Mouse (Mus musculus): Measurements from ENCODE around the gene Urah. TPM values are rescaled to one million over a fixed set of nuclear protein-coding genes. Genes with fewer than 3 reads are reported as not detected.

Gene Urah
- total and polyA plus RNA-seq, 3 experiments = not detected

DNA sequence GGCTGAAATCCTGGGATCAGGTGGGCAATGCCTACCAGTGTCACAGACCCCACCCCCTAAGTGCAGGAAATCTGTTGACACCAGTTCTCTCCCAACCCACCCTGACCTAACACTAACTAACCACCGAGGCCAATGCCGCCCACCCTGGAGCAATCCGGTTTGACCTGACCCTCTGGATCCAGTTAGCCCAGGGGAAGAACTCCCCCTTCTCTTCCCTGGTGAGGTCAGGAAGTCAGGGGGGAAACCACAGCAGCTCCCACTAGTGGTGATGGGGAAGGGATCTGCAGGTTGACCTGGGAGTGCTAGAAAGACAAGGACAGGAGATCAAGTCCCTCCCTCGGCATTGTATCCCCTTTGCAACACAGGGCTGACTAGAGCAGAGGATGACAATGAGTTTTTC is 10.9 kb downstream of the Urah start:
- no peak for DNase-seq (ENCODE audit: low spot score)
- no peak for TF ChIP-seq CTCF (IDR thresholded peaks at IDR 0.05; ENCODE audit: low read depth, low read length)
- no peak for TF ChIP-seq POLR2AphosphoS5 (IDR thresholded peaks at IDR 0.05; ENCODE audit: insufficient replicate concordance, low read depth, low read length)
- no peak for TF ChIP-seq GATA1 (IDR thresholded peaks at IDR 0.05; ENCODE audit: borderline replicate concordance, low read length)
- no peak for TF ChIP-seq TAL1 (conservative IDR thresholded peaks at IDR 0.05; ENCODE audit: low read depth, low read length)
- no peak for TF ChIP-seq GATA2 (IDR thresholded peaks at IDR 0.05; ENCODE audit: borderline replicate concordance, low read depth, low read length)
- Histone ChIP-seq H3K27me3 (ENCODE audit: insufficient read depth, low read length) (peaks cover 48% of the 10 kb centered on the region), H3K4me3 (ENCODE audit: low read depth, low read length) (no peak overlapping the region), H3K36me3 (replicated peaks) (peaks cover 7% of the 10 kb centered on the region), H3K9me3 (replicated peaks) (no peaks in the 10 kb centered on the region), H3K4me1 (ENCODE audit: insufficient read depth, low read depth, low read length) (peaks cover 6% of the 10 kb centered on the region; the same call in 1 of the 2 replicates)
- ATAC-seq (ENCODE audit: extremely low read depth, insufficient number of reproducible peaks, low FRiP score, poor library complexity, severe bottlenecking) = no peak

DNA sequence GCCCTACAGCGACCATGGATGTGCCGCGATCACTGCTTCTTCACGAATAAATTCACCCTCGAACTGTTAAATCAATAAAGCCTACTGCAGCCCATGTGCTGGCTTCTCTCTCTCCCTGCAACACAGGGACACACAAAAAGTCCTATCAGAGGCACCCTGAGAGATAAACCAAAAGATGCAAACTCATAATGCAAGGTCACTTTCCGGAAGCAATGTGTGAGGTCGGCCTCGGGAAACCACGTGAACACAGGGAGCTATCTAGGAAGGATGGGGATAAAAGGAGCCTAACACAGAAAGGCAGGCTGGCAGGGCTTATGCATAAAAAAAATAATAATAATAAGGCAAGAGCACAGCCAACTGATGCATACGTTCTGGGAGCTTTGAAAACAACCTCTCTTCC is 11.9 kb downstream of the Urah start:
- no peak for DNase-seq (ENCODE audit: low spot score)
- H3K9me3 ChIP-seq (replicated peaks) = no peaks in the 10 kb centered on the region
- no peak overlapping the region for H3K4me3 ChIP-seq (ENCODE audit: low read depth, low read length)
- H3K4me1 ChIP-seq (ENCODE audit: insufficient read depth, low read depth, low read length) = peaks cover 6% of the 10 kb centered on the region; the same call in 1 of the 2 replicates
- TF ChIP-seq CTCF (IDR thresholded peaks at IDR 0.05; ENCODE audit: low read depth, low read length) (no peak), GATA2 (IDR thresholded peaks at IDR 0.05; ENCODE audit: borderline replicate concordance, low read depth, low read length) (no peak)
- peaks cover 42% of the 10 kb centered on the region for H3K27me3 ChIP-seq (ENCODE audit: insufficient read depth, low read length)
- peaks cover 16% of the 10 kb centered on the region for H3K36me3 ChIP-seq (replicated peaks)
- no peak for ATAC-seq (ENCODE audit: extremely low read depth, insufficient number of reproducible peaks, low FRiP score, poor library complexity, severe bottlenecking)

DNA sequence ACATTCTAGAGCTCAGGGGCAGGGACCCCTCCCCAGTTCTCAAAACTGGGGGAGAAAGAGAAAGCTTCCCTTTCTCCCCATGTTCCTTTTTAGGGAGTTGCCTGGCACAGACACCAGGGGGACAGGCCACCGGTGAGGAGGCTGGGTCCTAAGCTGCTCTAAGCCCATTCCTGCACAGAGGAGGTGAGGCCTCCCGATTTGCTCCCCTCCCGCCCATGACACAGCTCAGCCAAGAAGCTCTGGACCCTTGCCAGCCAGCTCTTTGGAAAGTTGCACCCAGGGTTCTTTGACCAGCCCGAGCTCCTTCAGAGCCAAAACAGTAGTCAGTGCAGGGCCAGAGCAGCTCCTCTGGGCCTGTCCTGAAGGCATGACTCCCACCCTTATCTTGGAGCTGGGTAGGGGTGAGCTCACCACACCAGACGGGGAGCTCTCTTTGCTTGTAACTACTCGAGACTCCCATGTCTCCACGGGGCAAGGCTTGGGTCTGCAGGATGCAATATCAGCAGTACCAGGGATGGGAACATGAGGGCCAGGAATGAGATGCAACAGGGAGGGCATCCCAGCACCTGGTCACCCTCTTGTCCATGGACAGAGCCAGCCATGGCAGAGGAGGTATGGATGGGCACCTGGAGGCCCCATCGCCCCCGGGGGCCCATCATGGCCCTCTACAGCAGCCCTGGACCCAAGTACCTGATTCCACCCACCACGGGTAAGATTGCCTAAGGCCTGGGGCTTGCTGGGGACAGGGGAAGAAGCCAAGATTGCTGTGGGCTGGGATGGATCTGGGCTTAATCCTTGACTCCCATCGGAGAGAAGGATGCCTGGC is 13.2 kb downstream of the Urah start, which contains the start of gene Odf3:
Gene Odf3, plus strand, starts transcription at position 51 of the 826 bp plus-strand sequence.
- no peak for ATAC-seq (ENCODE audit: extremely low read depth, insufficient number of reproducible peaks, low FRiP score, poor library complexity, severe bottlenecking)
- Histone ChIP-seq H3K4me3 (ENCODE audit: low read depth, low read length) (no peak within 1 kb of the TSS), H3K36me3 (replicated peaks) (peaks cover 29% of the 10 kb centered on the region), H3K4me1 (ENCODE audit: insufficient read depth, low read depth, low read length) (peaks cover 18% of the 10 kb centered on the region), H3K9me3 (replicated peaks) (no peaks in the 10 kb centered on the region), H3K27me3 (ENCODE audit: insufficient read depth, low read length) (peaks cover 37% of the 10 kb centered on the region)
- TF ChIP-seq TAL1 (conservative IDR thresholded peaks at IDR 0.05; ENCODE audit: low read depth, low read length) (no peak), CTCF (IDR thresholded peaks at IDR 0.05; ENCODE audit: low read depth, low read length) (no peak), GATA1 (IDR thresholded peaks at IDR 0.05; ENCODE audit: borderline replicate concordance, low read length) (no peak), GATA2 (IDR thresholded peaks at IDR 0.05; ENCODE audit: borderline replicate concordance, low read depth, low read length) (no peak), POLR2AphosphoS5 (IDR thresholded peaks at IDR 0.05; ENCODE audit: insufficient replicate concordance, low read depth, low read length) (no peak)
- no peak for DNase-seq (ENCODE audit: low spot score)

DNA sequence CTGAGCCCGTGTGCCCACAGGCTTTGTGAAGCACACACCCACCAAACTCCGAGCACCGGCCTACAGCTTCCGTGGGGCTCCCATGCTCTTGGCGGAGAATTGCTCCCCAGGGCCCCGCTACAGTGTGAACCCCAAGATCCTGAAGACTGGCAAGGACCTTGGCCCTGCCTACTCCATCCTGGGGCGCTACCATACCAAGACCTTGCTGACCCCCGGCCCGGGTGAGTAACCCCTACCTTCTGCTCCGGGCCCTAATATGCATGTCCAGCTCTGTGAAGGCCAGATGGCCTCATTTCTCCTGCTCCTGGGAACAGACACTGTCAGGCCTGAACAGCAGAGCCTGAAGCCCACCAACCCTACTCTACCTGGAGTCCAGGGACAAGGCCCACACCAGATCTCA is 13.8 kb downstream of the Urah start:
- Histone ChIP-seq H3K9me3 (replicated peaks) (no peaks in the 10 kb centered on the region), H3K4me1 (ENCODE audit: insufficient read depth, low read depth, low read length) (peaks cover 23% of the 10 kb centered on the region)
- no peak for ATAC-seq (ENCODE audit: extremely low read depth, insufficient number of reproducible peaks, low FRiP score, poor library complexity, severe bottlenecking)

DNA sequence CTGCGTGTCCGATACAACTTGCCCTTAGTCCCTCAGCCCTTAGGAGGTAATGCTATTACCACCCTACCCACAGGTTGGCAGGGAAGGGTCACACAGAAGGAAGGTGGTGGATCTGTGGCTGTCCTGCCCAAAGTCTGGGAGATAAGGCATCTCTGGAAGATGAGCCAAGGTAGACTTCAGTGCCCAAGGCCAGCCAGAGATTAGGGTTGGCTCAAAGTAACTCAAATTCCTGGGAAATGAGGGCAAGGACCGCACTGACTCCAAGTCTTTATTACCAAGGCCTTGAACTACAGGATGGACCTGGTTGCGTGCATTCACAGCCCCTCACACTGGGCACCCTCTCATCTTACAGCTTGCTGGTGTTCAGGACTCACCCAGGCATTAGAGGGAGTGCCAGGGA is 17.1 kb downstream of the Urah start:
- Histone ChIP-seq H3K27me3 (ENCODE audit: insufficient read depth, low read length) (peaks cover 16% of the 10 kb centered on the region), H3K4me3 (ENCODE audit: low read depth, low read length) (no peak overlapping the region), H3K9me3 (replicated peaks) (no peaks in the 10 kb centered on the region), H3K4me1 (ENCODE audit: insufficient read depth, low read depth, low read length) (peaks cover 43% of the 10 kb centered on the region), H3K36me3 (replicated peaks) (peaks cover 52% of the 10 kb centered on the region)
- no peak for TF ChIP-seq TAL1 (conservative IDR thresholded peaks at IDR 0.05; ENCODE audit: low read depth, low read length)
- no peak for TF ChIP-seq GATA1 (IDR thresholded peaks at IDR 0.05; ENCODE audit: borderline replicate concordance, low read length)
- no peak for TF ChIP-seq GATA2 (IDR thresholded peaks at IDR 0.05; ENCODE audit: borderline replicate concordance, low read depth, low read length)
- no peak for TF ChIP-seq POLR2AphosphoS5 (IDR thresholded peaks at IDR 0.05; ENCODE audit: insufficient replicate concordance, low read depth, low read length)
- TF ChIP-seq CTCF (IDR thresholded peaks at IDR 0.05; ENCODE audit: low read depth, low read length) = no peak
- DNase-seq (ENCODE audit: low spot score) = no peak
- ATAC-seq (ENCODE audit: extremely low read depth, insufficient number of reproducible peaks, low FRiP score, poor library complexity, severe bottlenecking) = no peak

More for the DNA sequence above, 13.8 kb downstream of the Urah start:
- Histone ChIP-seq H3K4me3 (ENCODE audit: low read depth, low read length) (no peak overlapping the region), H3K36me3 (replicated peaks) (peaks cover 35% of the 10 kb centered on the region), H3K27me3 (ENCODE audit: insufficient read depth, low read length) (peaks cover 37% of the 10 kb centered on the region)
- TF ChIP-seq TAL1 (conservative IDR thresholded peaks at IDR 0.05; ENCODE audit: low read depth, low read length) (no peak), GATA2 (IDR thresholded peaks at IDR 0.05; ENCODE audit: borderline replicate concordance, low read depth, low read length) (no peak), POLR2AphosphoS5 (IDR thresholded peaks at IDR 0.05; ENCODE audit: insufficient replicate concordance, low read depth, low read length) (no peak), GATA1 (IDR thresholded peaks at IDR 0.05; ENCODE audit: borderline replicate concordance, low read length) (no peak), CTCF (IDR thresholded peaks at IDR 0.05; ENCODE audit: low read depth, low read length) (no peak)
- DNase-seq (ENCODE audit: low spot score) = no peak

DNA sequence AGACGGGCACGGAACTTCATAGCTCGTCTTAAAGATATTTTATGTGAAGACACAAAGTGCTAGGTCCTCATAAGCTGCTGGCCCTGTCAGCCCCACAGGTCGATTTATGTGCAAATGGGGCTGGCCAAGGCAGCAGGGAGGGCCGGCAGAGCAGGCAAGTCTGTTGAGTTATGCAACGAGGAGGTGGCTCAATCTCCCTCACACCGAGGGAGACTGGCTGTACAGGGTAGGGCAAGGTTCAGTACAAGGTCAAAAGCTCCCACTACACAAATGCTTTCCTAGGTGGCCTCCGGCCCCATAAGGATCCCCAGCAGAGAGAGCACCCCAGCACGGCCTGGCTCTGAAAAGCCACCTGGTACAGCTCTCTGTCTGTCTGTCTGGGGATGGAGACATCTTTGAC is 18.6 kb downstream of the Urah start:
- H3K27me3 ChIP-seq (ENCODE audit: insufficient read depth, low read length) = peaks cover 5% of the 10 kb centered on the region; the same call in 1 of the 2 replicates
- H3K4me1 ChIP-seq (ENCODE audit: insufficient read depth, low read depth, low read length) = peaks cover 53% of the 10 kb centered on the region
- no peaks in the 10 kb centered on the region for H3K9me3 ChIP-seq (replicated peaks)
- ATAC-seq (ENCODE audit: extremely low read depth, insufficient number of reproducible peaks, low FRiP score, poor library complexity, severe bottlenecking) (no peak), DNase-seq (ENCODE audit: low spot score) (no peak)
- TF ChIP-seq CTCF (IDR thresholded peaks at IDR 0.05; ENCODE audit: low read depth, low read length) (no peak), TAL1 (conservative IDR thresholded peaks at IDR 0.05; ENCODE audit: low read depth, low read length) (no peak), GATA1 (IDR thresholded peaks at IDR 0.05; ENCODE audit: borderline replicate concordance, low read length) (no peak), POLR2AphosphoS5 (IDR thresholded peaks at IDR 0.05; ENCODE audit: insufficient replicate concordance, low read depth, low read length) (no peak), GATA2 (IDR thresholded peaks at IDR 0.05; ENCODE audit: borderline replicate concordance, low read depth, low read length) (no peak)
- no peak overlapping the region; the same call in 1 of the 2 replicates for H3K4me3 ChIP-seq (ENCODE audit: low read depth, low read length)
- peaks cover 58% of the 10 kb centered on the region for H3K36me3 ChIP-seq (replicated peaks)

Data from G1E (cell line).